Mouse (Mus musculus): ENCODE results near the gene Gm4756. TPM values are rescaled to one million over a fixed set of nuclear protein-coding genes. Genes with fewer than 3 reads are reported as not detected.

Gm4756 gene
- not detected in 2 replicates for polyA plus RNA-seq (2012; rRNA removed)

GRCm38 (mm10) chr12:72649611-72650330, at the start of gene Gm4756:
Gm4756 (minus strand) TSS chr12:72649661.

GRCm38 (mm10) chr12:72664735-72665337, 15.4 kb upstream of the Gm4756 start, which contains the start of gene Dhrs7:
Dhrs7 (minus strand) TSS chr12:72664909.

GRCm38 (mm10) chr12:72536021-72536597, 113.4 kb downstream of the Gm4756 start, which contains the start of gene Pcnx4:
Pcnx4 (plus strand) TSS chr12:72536383.

Other genes with a start within 250 kb of the Gm4756 start
- gene Rtn1, start 240.6 kb downstream of the Gm4756 start, polyA plus RNA-seq (2012; rRNA removed) = 2.9 and 4.1 TPM in 2 replicates
- gene Lrrc9, start 207.8 kb downstream of the Gm4756 start, polyA plus RNA-seq (2012; rRNA removed) = not detected in 2 replicates
- gene Pcnx4, start 113.3 kb downstream of the Gm4756 start, polyA plus RNA-seq (2012; rRNA removed) = 0.67 and 0.89 TPM in 2 replicates
- 4.0 and 6.2 TPM in 2 replicates for gene Dhrs7, start 15.2 kb upstream of the Gm4756 start, polyA plus RNA-seq (2012; rRNA removed)
- 15.8 and 17.6 TPM in 2 replicates for gene Ppm1a, start 107.8 kb upstream of the Gm4756 start, polyA plus RNA-seq (2012; rRNA removed)